Mouse (Mus musculus) cerebral cortex, adult 2 months (tissue): ENCODE results near the gene Tceal9.

Source experiments
- WGBS: fragments of 180-500 bp; shearing (Covaris S2); methylation state at CpG from one replicate; pipeline ENCODE4 v1.1.7; 2018; 5-methylcytosine and 5-hydroxymethylcytosine counted together

Gene Tceal9

GRCm38 (mm10) chrX:136270393-136271111 is 25.7 kb downstream of the Tceal9 start:
- WGBS: 0% methylated on average over 9 of the region's 60 CpGs

- WGBS: 38% methylated on average over 3 of the region's 3 CpGs
Observed at GRCm38 (mm10) chrX:136274542-136274941, 29.7 kb downstream of the Tceal9 start.

DNA sequence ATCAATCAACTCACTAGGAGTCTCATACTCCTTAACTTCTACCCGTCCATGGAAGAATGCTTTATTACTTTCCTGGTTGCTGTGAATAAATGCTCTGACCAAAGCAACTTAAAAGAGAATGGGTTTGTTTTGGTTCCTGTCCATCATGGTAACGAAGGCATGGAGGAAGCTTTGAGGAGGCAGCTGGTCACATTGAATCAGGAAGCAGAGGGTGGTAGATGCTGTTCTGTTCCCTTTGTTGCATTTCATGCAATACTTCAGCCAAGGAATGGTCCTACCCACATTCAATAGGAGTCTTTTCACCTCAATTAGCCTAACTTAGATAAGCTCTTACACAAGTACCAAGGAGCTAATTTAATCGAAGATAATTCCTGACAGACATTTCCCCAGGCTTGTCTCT is 30.5 kb downstream of the Tceal9 start:
- WGBS: 59% methylated on average over 3 of the region's 3 CpGs

GRCm38 (mm10) chrX:136277577-136277976 is 32.7 kb downstream of the Tceal9 start:
- WGBS: 67% methylated on average over 7 of the region's 7 CpGs

DNA sequence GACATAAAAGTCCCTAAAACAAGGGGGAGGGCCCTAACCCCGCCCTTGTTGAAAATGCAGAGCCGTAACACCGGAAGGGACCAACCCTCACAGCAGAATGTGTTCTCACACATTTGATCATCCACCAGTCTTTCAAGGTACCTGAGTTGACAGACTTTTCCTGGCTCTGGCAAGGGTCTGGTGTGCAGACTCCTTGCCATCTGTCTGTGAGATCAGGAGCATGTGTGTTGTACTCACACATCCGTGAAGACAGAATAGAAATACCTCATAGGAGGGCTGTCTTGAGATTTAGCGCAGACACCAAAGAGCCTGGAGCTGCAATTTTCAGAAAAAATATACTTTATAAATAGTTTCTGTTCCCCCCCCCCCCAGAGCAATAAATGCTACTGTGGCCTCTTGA is 34.5 kb downstream of the Tceal9 start:
- WGBS: 51% methylated on average over 5 of the region's 5 CpGs

- 13% methylated on average over 8 of the region's 8 CpGs for WGBS
Observed at GRCm38 (mm10) chrX:136290817-136291281, 46.0 kb downstream of the Tceal9 start.
